Mouse (Mus musculus) mouse embryonic stem cell (cell line): ENCODE results near the gene Prl8a2.

Source experiments
- in situ Hi-C, 2 experiments: fragments of 300-500 bp; cut with MboI; formaldehyde crosslinking; loops; 1 replicate in 1 of 2; 3 replicates in 1 of 2; pipeline ENCODE4 v1.14.3; 2019 to 2020; ENCODE audit warnings: low sequenced_read_pairs in 2 of 2, low pct_unique_long_range_greater_than_20kb in 1 of 2, mixed read lengths in 1 of 2; ENCODE audit not compliant: unreplicated experiment in 1 of 2

Prl8a2 gene

GRCm38 (mm10) chr13:27345373-27345772 is at the start of gene Prl8a2:
Gene Prl8a2 (plus strand): TSS chr13:27345673.
- in situ Hi-C loops: no loop called here

DNA sequence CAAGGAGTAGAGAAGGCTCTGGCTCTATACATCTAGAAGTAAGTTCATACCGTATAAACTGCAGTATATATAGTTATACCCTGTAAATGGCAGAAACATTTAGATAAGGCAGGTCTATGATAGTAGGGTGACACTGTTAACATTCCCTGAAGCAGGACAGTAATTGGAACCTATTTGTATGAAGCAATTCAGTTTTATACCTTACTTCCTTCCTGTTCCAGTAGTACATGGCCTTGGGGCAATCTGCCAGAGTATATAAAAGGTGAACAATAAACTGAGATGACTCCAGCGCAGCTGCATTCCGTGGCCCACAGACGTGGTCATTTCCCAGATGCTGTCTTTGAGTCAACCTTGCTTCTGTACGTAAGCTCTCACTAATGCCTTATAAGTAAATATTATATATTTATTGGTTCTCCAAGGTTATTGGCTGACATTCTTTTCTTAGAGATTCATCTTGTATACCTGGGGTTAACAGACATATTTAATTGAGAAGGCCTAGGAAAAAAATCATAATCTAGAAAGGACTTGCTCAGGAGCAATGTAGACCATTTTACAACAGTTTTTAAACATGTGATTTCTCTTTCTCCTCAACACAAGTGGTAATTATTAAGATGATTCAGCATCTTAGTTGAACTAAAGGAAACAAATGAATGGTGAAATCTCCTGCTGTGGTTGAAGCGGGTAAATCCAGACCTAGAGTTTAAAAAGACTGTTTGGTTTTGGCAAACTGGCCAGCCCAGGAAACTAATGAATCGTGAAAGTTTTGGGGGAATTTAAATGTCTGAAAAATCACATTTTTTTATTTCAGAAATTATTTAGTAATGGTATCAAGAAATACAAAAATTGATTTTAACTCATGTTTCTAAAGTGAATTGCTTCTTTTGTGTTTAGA is 32.9 kb upstream of the Prl8a2 start, which contains the start of gene Prl6a1:
Prl6a1 (plus strand) TSS at position 294 of the 892 bp plus-strand sequence.
- in situ Hi-C loops: no loop called here

DNA sequence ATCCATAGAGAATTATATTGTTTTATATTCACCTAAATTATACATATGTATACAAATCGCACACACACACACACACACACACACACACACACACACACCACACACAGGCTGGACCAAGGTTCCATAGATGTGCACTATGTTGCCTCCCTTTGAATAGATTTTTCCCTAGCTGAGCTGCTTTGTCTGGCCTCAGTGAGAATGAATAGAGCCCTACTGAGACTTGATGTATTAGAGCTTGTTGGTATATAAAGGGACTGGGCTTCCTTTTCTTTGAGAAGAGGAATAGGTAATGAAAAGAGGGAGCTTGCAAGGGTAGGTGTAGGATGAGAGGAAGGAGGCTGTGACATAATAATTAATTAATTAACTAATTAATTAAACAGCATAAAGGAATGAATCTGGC is 10.5 kb upstream of the Prl8a2 start:
- in situ Hi-C loops: no loop called here

DNA sequence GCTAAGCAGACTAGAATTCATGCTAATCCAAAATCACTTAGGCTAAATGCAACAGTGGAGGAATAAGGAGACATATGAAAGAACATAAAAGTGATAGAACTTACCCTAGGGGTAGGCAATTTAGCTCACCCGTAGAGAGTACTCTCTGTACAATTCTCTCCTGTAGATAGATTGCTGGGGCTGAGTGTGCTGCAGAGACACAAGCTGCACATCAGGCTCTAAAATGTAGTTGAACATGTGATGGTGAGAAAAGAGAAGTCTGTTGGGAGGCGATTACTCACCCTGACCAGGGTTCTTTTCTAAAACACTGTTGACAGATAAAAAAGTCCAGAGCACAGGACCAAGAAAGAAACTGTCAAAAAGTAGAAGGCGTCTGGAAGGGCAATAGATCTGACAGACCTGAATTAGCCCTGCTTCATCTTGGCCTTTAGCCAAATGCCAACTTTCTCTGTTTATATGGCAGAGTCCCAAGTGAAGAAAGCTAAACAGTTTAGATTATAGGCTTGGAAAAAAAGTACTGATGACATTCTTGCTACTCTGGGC is 2.7 kb upstream of the Prl8a2 start:
- in situ Hi-C loops: no loop called here

- in situ Hi-C loops: no loop called here
Observed at GRCm38 (mm10) chr13:27390746-27391145, 45.3 kb downstream of the Prl8a2 start, which contains the start of gene Prl2b1. Gene Prl2b1 (minus strand): TSS chr13:27390846.

DNA sequence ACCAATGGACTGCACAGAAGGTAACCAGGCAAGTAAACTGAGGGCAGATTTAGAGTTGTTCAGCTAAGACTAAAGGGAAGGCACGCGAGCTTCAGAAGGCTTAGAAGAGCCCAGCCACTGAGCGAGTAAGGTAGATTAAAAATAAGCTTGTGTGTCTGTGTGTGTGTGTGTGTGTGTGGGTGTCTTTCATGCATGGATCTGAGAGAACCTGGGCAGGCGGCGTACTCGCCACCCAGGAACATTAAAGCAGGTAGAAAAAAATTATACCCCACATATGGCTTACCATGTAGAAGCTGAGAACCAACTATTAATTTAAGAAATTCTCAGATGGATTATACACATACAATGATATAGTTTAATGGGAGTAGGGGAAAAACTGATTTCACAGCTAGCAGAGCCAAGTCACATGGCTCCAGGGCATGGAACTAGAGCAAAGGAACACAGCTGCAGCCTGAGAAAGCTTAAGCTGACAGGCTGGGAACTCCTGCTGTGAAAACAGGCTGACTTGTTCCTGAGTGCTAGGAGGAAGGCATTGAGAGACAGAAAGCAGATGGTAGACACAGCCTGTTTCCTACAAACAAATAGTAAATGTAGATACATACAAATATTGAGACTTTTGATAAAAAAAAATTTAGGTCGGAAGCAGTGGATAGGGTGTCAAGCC is 53.7 kb downstream of the Prl8a2 start:
- in situ Hi-C loops: no loop called here
